Mouse (Mus musculus): ENCODE measurements around the gene Twf2. TPM values are rescaled to one million over a fixed set of nuclear protein-coding genes. Genes with fewer than 3 reads are reported as not detected.

Twf2 gene
- polyA plus RNA-seq, 1 experiment from 2014 or later = 66.5 TPM

DNA sequence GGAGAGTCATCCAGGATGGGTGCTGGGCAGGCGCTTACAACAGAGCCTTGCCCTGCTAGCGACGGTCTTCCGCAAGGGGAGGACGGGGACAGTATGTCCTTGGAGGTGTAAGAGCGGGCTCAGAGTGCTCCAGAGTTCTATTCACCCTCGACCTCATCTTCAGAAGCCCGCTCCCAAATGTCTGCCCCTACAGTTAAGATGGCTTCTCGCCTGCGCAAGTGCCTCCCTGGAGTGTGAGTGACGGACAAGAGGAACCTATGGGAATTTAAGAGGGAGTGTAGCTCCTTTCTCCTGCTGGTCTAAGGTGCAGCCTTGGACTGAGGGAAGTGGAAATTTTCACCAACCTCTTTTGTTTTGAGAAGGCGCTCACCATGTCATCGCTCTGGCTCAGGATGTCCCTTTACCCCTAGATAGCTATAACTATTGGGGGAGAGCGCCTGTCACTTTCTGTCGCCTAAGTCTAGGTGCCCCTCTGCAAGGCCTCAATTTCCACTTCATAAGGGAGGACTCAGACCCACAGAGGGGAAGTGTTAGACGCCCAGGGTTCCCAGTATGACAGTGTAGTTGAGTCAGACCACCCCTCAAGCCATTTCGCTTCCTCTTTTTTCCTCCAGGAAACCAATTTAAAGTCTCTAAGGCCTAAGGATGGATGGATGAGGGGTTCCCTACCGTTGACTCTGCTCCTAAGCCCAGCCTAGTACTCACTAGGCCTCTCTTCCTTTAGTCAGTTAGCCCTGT lies 3.2 kb upstream of the Twf2 start, which contains the start of gene Ppm1m:
TSS of gene Ppm1m (minus strand) at position 212 of the 738 bp plus-strand sequence.
- Histone ChIP-seq H3K36me3 (ENCODE audit: control insufficient read depth, insufficient read depth, low read length) (peaks cover 3% of the 10 kb centered on the region; the same call in 1 of the 2 replicates), H3K4me3 (ENCODE audit: low read depth, low read length) (peak within 1 kb of the TSS; percentile 61), H3K4me2 (ENCODE audit: low read depth, severe bottlenecking) (peak within 1 kb of the TSS; percentile 57), H3K27ac (replicated peaks; ENCODE audit: low read depth, low read length) (0 out of 2 replicates have a peak within 1 kb of the TSS, but pooled peaks have one; percentile 33), H3K9ac (ENCODE audit: low read length) (peak within 1 kb of the TSS; percentile 77), H3K4me1 (ENCODE audit: control insufficient read depth, insufficient read depth, low read length) (peaks cover 13% of the 10 kb centered on the region), H3K9me3 (ENCODE audit: control insufficient read depth, low read length) (no peaks in the 10 kb centered on the region), H3K27me3 (ENCODE audit: control insufficient read depth, insufficient read depth, low read length) (no peaks in the 10 kb centered on the region)
- ATAC-seq (ENCODE audit: insufficient number of reproducible peaks, low FRiP score, low TSS enrichment, low read depth) (no peak), DNase-seq (ENCODE audit: low spot score) (no peak)
- 43% methylated on average over 18 of the region's 18 CpGs for WGBS

DNA sequence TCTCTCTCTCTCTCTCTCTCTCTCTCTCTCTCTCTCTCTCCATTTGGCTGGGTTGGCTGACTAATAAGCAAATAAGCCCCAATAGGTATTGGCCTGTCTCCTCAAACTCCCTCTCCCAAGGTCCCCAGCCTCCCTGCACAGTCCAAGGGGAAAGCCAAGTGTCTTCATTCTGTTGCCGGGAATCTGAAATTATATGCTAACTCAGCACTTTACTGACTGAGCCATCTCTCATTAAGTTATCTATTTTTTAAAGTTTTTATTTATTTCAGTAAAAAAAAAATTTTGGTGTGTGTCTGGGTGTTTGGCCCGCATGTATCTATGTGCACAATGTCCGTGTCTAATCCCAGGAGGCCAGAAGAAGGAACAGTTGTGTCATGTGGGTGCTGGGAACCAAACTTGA lies 1.0 kb upstream of the Twf2 start:
- no peaks in the 10 kb centered on the region for H3K9me3 ChIP-seq (ENCODE audit: control insufficient read depth, low read length)
- H3K4me1 ChIP-seq (ENCODE audit: control insufficient read depth, insufficient read depth, low read length) = peaks cover 13% of the 10 kb centered on the region
- 91% methylated on average over 3 of the region's 3 CpGs for WGBS
- no peaks in the 10 kb centered on the region for H3K27me3 ChIP-seq (ENCODE audit: control insufficient read depth, insufficient read depth, low read length)
- peak overlapping the region; percentile 69 for H3K4me2 ChIP-seq (ENCODE audit: low read depth, severe bottlenecking)
- no peak overlapping the region for H3K27ac ChIP-seq (replicated peaks; ENCODE audit: low read depth, low read length)
- ATAC-seq (ENCODE audit: insufficient number of reproducible peaks, low FRiP score, low TSS enrichment, low read depth) (no peak), DNase-seq (ENCODE audit: low spot score) (no peak)
- peak overlapping the region; percentile 57; the same call in 1 of the 2 replicates for H3K4me3 ChIP-seq (ENCODE audit: low read depth, low read length)
- no peaks in the 10 kb centered on the region; the same call in 1 of the 2 replicates for H3K36me3 ChIP-seq (ENCODE audit: control insufficient read depth, insufficient read depth, low read length)
- H3K9ac ChIP-seq (ENCODE audit: low read length) = no peak overlapping the region

DNA sequence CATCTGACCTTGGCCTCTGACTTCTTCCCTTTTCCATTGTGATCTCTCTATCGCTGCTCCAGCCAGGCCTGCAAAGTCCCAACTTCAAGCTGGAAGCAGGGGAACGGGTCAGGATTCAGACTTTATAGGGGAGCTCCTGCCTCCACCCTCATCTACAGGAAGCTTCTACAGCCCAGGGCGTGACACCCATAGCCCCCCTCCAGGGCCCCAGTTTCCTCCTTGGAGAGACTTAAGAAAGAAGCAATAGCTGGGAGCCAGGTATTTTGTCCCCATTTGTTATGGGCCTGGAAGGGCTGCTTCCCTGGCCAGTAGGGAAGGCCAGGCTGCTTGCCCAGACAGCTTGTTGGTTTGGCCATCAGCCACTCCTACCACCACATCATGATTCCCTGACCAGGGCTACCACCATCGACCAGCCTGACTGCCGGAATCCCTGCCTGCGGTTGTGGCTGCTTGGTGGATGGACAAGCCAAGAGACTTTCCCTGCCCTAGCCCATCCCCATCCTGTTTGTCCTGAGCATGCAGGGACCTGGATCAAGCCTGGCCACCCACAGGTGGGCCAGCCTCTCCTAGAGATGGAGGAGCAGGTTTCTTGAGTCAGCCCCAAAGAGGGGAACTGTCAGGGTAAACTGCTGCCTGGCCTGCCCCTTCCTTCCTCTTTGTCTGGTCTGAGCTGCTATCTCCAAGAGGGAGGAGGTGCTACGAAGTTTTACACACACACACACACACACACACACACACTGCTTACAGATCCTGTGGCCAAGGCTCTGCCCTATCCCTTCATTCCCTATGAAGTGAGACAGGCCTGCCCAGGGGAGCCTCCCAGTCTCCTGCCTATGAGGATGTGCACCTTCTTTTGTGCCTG lies 1.3 kb downstream of the Twf2 start:
- peaks cover 10% of the 10 kb centered on the region for H3K4me1 ChIP-seq (ENCODE audit: control insufficient read depth, insufficient read depth, low read length)
- H3K9ac ChIP-seq (ENCODE audit: low read length) = no peak overlapping the region; the same call in 1 of the 2 replicates
- no peaks in the 10 kb centered on the region for H3K27me3 ChIP-seq (ENCODE audit: control insufficient read depth, insufficient read depth, low read length)
- H3K27ac ChIP-seq (replicated peaks; ENCODE audit: low read depth, low read length) = no peak overlapping the region
- DNase-seq (ENCODE audit: low spot score) = no peak
- peak overlapping the region; percentile 57 for H3K4me3 ChIP-seq (ENCODE audit: low read depth, low read length)
- no peaks in the 10 kb centered on the region; the same call in 1 of the 2 replicates for H3K36me3 ChIP-seq (ENCODE audit: control insufficient read depth, insufficient read depth, low read length)
- WGBS = 73% methylated on average over 7 of the region's 7 CpGs
- ATAC-seq (ENCODE audit: insufficient number of reproducible peaks, low FRiP score, low TSS enrichment, low read depth) = no peak
- no peaks in the 10 kb centered on the region for H3K9me3 ChIP-seq (ENCODE audit: control insufficient read depth, low read length)
- peak overlapping the region; percentile 69; the same call in 1 of the 2 replicates for H3K4me2 ChIP-seq (ENCODE audit: low read depth, severe bottlenecking)

DNA sequence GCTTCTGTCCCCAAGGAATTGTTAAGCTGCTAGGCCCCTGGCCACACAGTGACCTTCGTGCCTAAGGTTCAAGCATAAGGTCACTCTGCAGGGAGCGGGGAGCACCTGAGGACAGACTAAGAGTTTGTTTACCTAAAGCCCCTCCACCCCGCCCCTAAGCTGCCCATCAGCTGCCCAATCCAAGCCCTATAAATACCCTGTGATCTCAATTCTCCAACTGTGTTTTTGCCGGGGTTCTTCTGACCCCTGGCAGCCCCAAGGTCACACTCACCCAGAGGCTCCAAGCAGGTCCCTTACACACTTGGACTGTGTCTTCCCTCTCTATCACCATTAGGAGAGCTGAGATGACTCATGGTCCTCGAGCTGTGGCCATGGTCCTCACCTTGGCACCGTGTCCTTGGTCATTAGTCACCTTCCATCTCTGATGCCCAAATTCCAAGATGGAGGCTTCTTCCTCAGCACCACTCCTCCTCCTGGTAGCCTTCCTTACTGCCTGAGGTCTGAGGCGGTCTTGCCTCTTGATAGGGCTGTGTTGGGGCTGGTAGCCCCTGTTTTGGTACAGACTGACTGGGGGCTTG lies 2.9 kb downstream of the Twf2 start:
- Histone ChIP-seq H3K9ac (ENCODE audit: low read length) (no peak overlapping the region), H3K4me2 (ENCODE audit: low read depth, severe bottlenecking) (no peak overlapping the region), H3K36me3 (ENCODE audit: control insufficient read depth, insufficient read depth, low read length) (no peaks in the 10 kb centered on the region; the same call in 1 of the 2 replicates), H3K9me3 (ENCODE audit: control insufficient read depth, low read length) (no peaks in the 10 kb centered on the region), H3K27ac (replicated peaks; ENCODE audit: low read depth, low read length) (no peak overlapping the region), H3K4me1 (ENCODE audit: control insufficient read depth, insufficient read depth, low read length) (peaks cover 7% of the 10 kb centered on the region), H3K27me3 (ENCODE audit: control insufficient read depth, insufficient read depth, low read length) (no peaks in the 10 kb centered on the region), H3K4me3 (ENCODE audit: low read depth, low read length) (no peak overlapping the region)
- 85% methylated on average over 7 of the region's 7 CpGs for WGBS
- ATAC-seq (ENCODE audit: insufficient number of reproducible peaks, low FRiP score, low TSS enrichment, low read depth) (no peak), DNase-seq (ENCODE audit: low spot score) (no peak)

- WGBS = 71% methylated on average over 2 of the region's 2 CpGs
- no peaks in the 10 kb centered on the region for H3K9me3 ChIP-seq (ENCODE audit: control insufficient read depth, low read length)
- H3K27ac ChIP-seq (replicated peaks; ENCODE audit: low read depth, low read length) = no peak overlapping the region
- H3K27me3 ChIP-seq (ENCODE audit: control insufficient read depth, insufficient read depth, low read length) = no peaks in the 10 kb centered on the region
- ATAC-seq (ENCODE audit: insufficient number of reproducible peaks, low FRiP score, low TSS enrichment, low read depth) (no peak), DNase-seq (ENCODE audit: low spot score) (no peak)
- peaks cover 10% of the 10 kb centered on the region for H3K4me1 ChIP-seq (ENCODE audit: control insufficient read depth, insufficient read depth, low read length)
- no peak overlapping the region for H3K4me2 ChIP-seq (ENCODE audit: low read depth, severe bottlenecking)
- no peak overlapping the region for H3K4me3 ChIP-seq (ENCODE audit: low read depth, low read length)
- H3K9ac ChIP-seq (ENCODE audit: low read length) = no peak overlapping the region
- no peaks in the 10 kb centered on the region; the same call in 1 of the 2 replicates for H3K36me3 ChIP-seq (ENCODE audit: control insufficient read depth, insufficient read depth, low read length)
Observed at GRCm38 (mm10) chr9:106206515-106206914, 3.6 kb downstream of the Twf2 start.

- no peak for DNase-seq (ENCODE audit: low spot score)
- Histone ChIP-seq H3K9me3 (ENCODE audit: control insufficient read depth, low read length) (no peaks in the 10 kb centered on the region), H3K4me3 (ENCODE audit: low read depth, low read length) (no peak overlapping the region), H3K4me2 (ENCODE audit: low read depth, severe bottlenecking) (no peak overlapping the region), H3K27ac (replicated peaks; ENCODE audit: low read depth, low read length) (no peak overlapping the region), H3K9ac (ENCODE audit: low read length) (no peak overlapping the region), H3K36me3 (ENCODE audit: control insufficient read depth, insufficient read depth, low read length) (peaks cover 2% of the 10 kb centered on the region; the same call in 1 of the 2 replicates), H3K4me1 (ENCODE audit: control insufficient read depth, insufficient read depth, low read length) (peaks cover 12% of the 10 kb centered on the region), H3K27me3 (ENCODE audit: control insufficient read depth, insufficient read depth, low read length) (no peaks in the 10 kb centered on the region)
- no peak for ATAC-seq (ENCODE audit: insufficient number of reproducible peaks, low FRiP score, low TSS enrichment, low read depth)
- WGBS = 80% methylated on average over 5 of the region's 5 CpGs
Observed at GRCm38 (mm10) chr9:106208181-106208580, 5.3 kb downstream of the Twf2 start.

DNA sequence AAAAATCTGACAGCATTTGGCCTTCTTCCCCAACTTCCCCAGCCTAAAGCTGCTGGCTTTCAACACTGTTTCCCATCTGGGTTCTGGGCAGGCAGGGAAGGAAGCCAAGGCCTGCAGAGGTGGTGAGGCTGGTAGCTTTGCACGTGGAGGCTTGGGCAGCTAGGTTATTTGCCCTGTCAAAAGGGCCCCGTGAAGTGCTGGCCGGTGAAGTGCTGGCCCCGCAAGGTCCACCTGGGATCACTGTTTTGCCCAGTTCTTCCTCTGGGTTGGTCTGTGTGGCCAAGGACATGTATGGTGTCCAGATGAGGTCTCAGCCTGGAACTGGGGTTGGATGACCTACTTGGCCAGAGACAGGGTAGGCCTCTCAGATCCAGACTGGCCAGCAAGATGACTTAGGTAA lies 7.0 kb downstream of the Twf2 start:
- Histone ChIP-seq H3K4me2 (ENCODE audit: low read depth, severe bottlenecking) (no peak overlapping the region), H3K27me3 (ENCODE audit: control insufficient read depth, insufficient read depth, low read length) (no peaks in the 10 kb centered on the region), H3K27ac (replicated peaks; ENCODE audit: low read depth, low read length) (no peak overlapping the region), H3K9me3 (ENCODE audit: control insufficient read depth, low read length) (no peaks in the 10 kb centered on the region), H3K4me3 (ENCODE audit: low read depth, low read length) (no peak overlapping the region), H3K36me3 (ENCODE audit: control insufficient read depth, insufficient read depth, low read length) (peaks cover 4% of the 10 kb centered on the region; the same call in 1 of the 2 replicates), H3K4me1 (ENCODE audit: control insufficient read depth, insufficient read depth, low read length) (peaks cover 5% of the 10 kb centered on the region; the same call in 1 of the 2 replicates), H3K9ac (ENCODE audit: low read length) (no peak overlapping the region)
- WGBS = 94% methylated on average over 4 of the region's 4 CpGs
- ATAC-seq (ENCODE audit: insufficient number of reproducible peaks, low FRiP score, low TSS enrichment, low read depth) (no peak), DNase-seq (ENCODE audit: low spot score) (no peak)
